Mouse (Mus musculus) erythroblast, embryonic 14.5 days (primary cell): ENCODE measurements around the gene Jade1. TPM values are rescaled to one million over a fixed set of nuclear protein-coding genes. Genes with fewer than 3 reads are reported as not detected.

ENCODE experiments used
- H3K27me3 ChIP-seq: 2 replicates; pipeline ENCODE4 v1.6.1; 2012; ENCODE audit warnings: inconsistent platforms; ENCODE audit not compliant: control insufficient read depth
- H3K36me3 ChIP-seq: 2 replicates; pipeline ENCODE4 v1.6.1; 2012; ENCODE audit warnings: mild to moderate bottlenecking, inconsistent platforms; ENCODE audit not compliant: control insufficient read depth
- H3K4me1 ChIP-seq: 2 replicates; pipeline ENCODE4 v1.6.1; 2012; ENCODE audit warnings: inconsistent platforms; ENCODE audit not compliant: control insufficient read depth
- H3K4me3 ChIP-seq: replicated peaks from 2 replicates; pipeline ENCODE3; 2012; ENCODE audit warnings: moderate library complexity, mild to moderate bottlenecking, inconsistent platforms
- H3K9me3 ChIP-seq: 2 replicates; pipeline ENCODE4 v1.6.1; 2012; ENCODE audit warnings: low read length, inconsistent platforms, mixed read lengths; ENCODE audit not compliant: control insufficient read depth
- GATA1 ChIP-seq: IDR thresholded peaks from 2 replicates; pipeline ENCODE4 v1.6.1; 2012; ENCODE audit warnings: low read length, inconsistent platforms, mixed read lengths
- TAL1 ChIP-seq: IDR thresholded peaks from 3 replicates; pipeline ENCODE4 v1.6.1; 2012; ENCODE audit warnings: low read length, inconsistent platforms, mixed read lengths
- polyA plus RNA-seq: library from polyadenylated mRNA; stranded (reverse); fragments of >175 nt; gene quantifications from 2 replicates; pipeline ENCODE4 v1.2.3, GENCODE M21; 2012

The Jade1 gene
- polyA plus RNA-seq, 1 experiment, result 0.53 TPM

GRCm38 (mm10) chr3:41556451-41557266 is 1.1 kb downstream of the Jade1 start:
- no peak overlapping the region for H3K4me3 ChIP-seq

GRCm38 (mm10) chr3:41557267-41557995 is 1.9 kb downstream of the Jade1 start:
- H3K9me3 ChIP-seq, result peaks cover 6% of the 10 kb centered on the region
- H3K4me1 ChIP-seq, result peaks cover 14% of the 10 kb centered on the region
- TF ChIP-seq GATA1, result no peak
- no peaks in the 10 kb centered on the region for H3K36me3 ChIP-seq
- no peak overlapping the region for H3K4me3 ChIP-seq
- peaks cover 18% of the 10 kb centered on the region for H3K27me3 ChIP-seq

More at GRCm38 (mm10) chr3:41556451-41557266, 1.1 kb downstream of the Jade1 start:
- peaks cover 12% of the 10 kb centered on the region for H3K27me3 ChIP-seq
- H3K9me3 ChIP-seq, result peaks cover 6% of the 10 kb centered on the region
- H3K4me1 ChIP-seq, result peaks cover 22% of the 10 kb centered on the region
- TF ChIP-seq TAL1, result no peak
- TF ChIP-seq GATA1, result no peak
- H3K36me3 ChIP-seq, result no peaks in the 10 kb centered on the region

GRCm38 (mm10) chr3:41560489-41560888 is 5.0 kb downstream of the Jade1 start:
- H3K27me3 ChIP-seq, result peaks cover 18% of the 10 kb centered on the region
- H3K9me3 ChIP-seq, result peaks cover 6% of the 10 kb centered on the region
- H3K4me3 ChIP-seq, result no peak overlapping the region
- TF ChIP-seq TAL1 (no peak), GATA1 (no peak)
- no peaks in the 10 kb centered on the region for H3K36me3 ChIP-seq
- peaks cover 21% of the 10 kb centered on the region for H3K4me1 ChIP-seq

GRCm38 (mm10) chr3:41561787-41562186 is 6.3 kb downstream of the Jade1 start:
- Histone ChIP-seq H3K27me3 (peaks cover 18% of the 10 kb centered on the region), H3K4me1 (peaks cover 33% of the 10 kb centered on the region), H3K9me3 (no peaks in the 10 kb centered on the region), H3K4me3 (no peak overlapping the region), H3K36me3 (no peaks in the 10 kb centered on the region)
- TF ChIP-seq GATA1 (no peak), TAL1 (no peak)

- H3K36me3 ChIP-seq, result no peaks in the 10 kb centered on the region
- TF ChIP-seq TAL1 (no peak), GATA1 (no peak)
- H3K4me3 ChIP-seq, result peak overlapping the region; percentile 90
Measured at GRCm38 (mm10) chr3:41563211-41563931, 7.8 kb downstream of the Jade1 start.

GRCm38 (mm10) chr3:41563997-41564396 is 8.5 kb downstream of the Jade1 start:
- Histone ChIP-seq H3K4me1 (peaks cover 44% of the 10 kb centered on the region), H3K4me3 (peak overlapping the region; percentile 90), H3K9me3 (no peaks in the 10 kb centered on the region), H3K36me3 (no peaks in the 10 kb centered on the region), H3K27me3 (peaks cover 16% of the 10 kb centered on the region)
- TF ChIP-seq GATA1 (no peak), TAL1 (no peak)

More at GRCm38 (mm10) chr3:41563211-41563931, 7.8 kb downstream of the Jade1 start:
- Histone ChIP-seq H3K9me3 (no peaks in the 10 kb centered on the region), H3K27me3 (peaks cover 18% of the 10 kb centered on the region), H3K4me1 (peaks cover 41% of the 10 kb centered on the region)

- H3K4me3 ChIP-seq, result peak overlapping the region; percentile 90
- no peaks in the 10 kb centered on the region for H3K9me3 ChIP-seq
- H3K4me1 ChIP-seq, result peaks cover 47% of the 10 kb centered on the region
- H3K27me3 ChIP-seq, result peaks cover 16% of the 10 kb centered on the region
- H3K36me3 ChIP-seq, result no peaks in the 10 kb centered on the region
- no peak for TF ChIP-seq TAL1
- no peak for TF ChIP-seq GATA1
Measured at GRCm38 (mm10) chr3:41564471-41565213, 9.1 kb downstream of the Jade1 start.

GRCm38 (mm10) chr3:41565410-41565823 is 9.9 kb downstream of the Jade1 start:
- TF ChIP-seq TAL1 (no peak), GATA1 (no peak)
- Histone ChIP-seq H3K27me3 (peaks cover 10% of the 10 kb centered on the region), H3K9me3 (no peaks in the 10 kb centered on the region), H3K4me3 (peak overlapping the region; percentile 90), H3K4me1 (peaks cover 51% of the 10 kb centered on the region), H3K36me3 (no peaks in the 10 kb centered on the region)
